Mouse (Mus musculus) thymus, adult 2 months (tissue): ENCODE data around the gene Camkk1. TPM values are rescaled to one million over a fixed set of nuclear protein-coding genes. Genes with fewer than 3 reads are reported as not detected.

Experiments used
- DNase-seq: peaks from one replicate; pipeline ENCODE4 v3.0.0; 2021
- H3K27ac ChIP-seq: fragments of 200-500 bp; 2 replicates; pipeline ENCODE4 v1.5.1; 2012; ENCODE audit warnings: low read length, control low read depth; ENCODE audit not compliant: control insufficient read depth, insufficient read depth
- H3K27me3 ChIP-seq: fragments of 200-500 bp; 2 replicates; pipeline ENCODE4 v1.6.1; 2012; ENCODE audit warnings: mild to moderate bottlenecking, low read length, moderate library complexity, mixed read lengths; ENCODE audit not compliant: control insufficient read depth, insufficient read depth
- H3K36me3 ChIP-seq: fragments of 200-500 bp; 2 replicates; pipeline ENCODE4 v1.6.1; 2012; ENCODE audit warnings: mild to moderate bottlenecking, low read length, moderate library complexity; ENCODE audit not compliant: control insufficient read depth, insufficient read depth
- H3K4me1 ChIP-seq: fragments of 200-500 bp; replicated peaks from 2 replicates; pipeline ENCODE4 v1.6.1; 2012; ENCODE audit warnings: low read length; ENCODE audit not compliant: control insufficient read depth, insufficient read depth
- H3K4me3 ChIP-seq: fragments of 200-500 bp; 2 replicates; pipeline ENCODE4 v1.5.1; 2012; ENCODE audit warnings: mild to moderate bottlenecking, low read length, control low read depth, moderate library complexity; ENCODE audit not compliant: control insufficient read depth, insufficient read depth
- CTCF ChIP-seq: fragments of 200-500 bp; IDR thresholded peaks from 2 replicates; pipeline ENCODE4 v1.5.1; 2012; ENCODE audit warnings: mild to moderate bottlenecking, control low read depth, low read length, moderate library complexity, borderline replicate concordance; ENCODE audit not compliant: control insufficient read depth, poor library complexity, insufficient read depth; ENCODE audit errors: extremely low read depth
- POLR2A ChIP-seq: fragments of 200-500 bp; IDR thresholded peaks from 2 replicates; pipeline ENCODE4 v1.6.1; 2012; ENCODE audit warnings: mild to moderate bottlenecking, low read length, control low read depth, moderate library complexity; ENCODE audit not compliant: control insufficient read depth, poor library complexity, insufficient read depth; ENCODE audit errors: extremely low read depth
- WGBS: fragments of 180-500 bp; shearing (Covaris S2); methylation state at CpG from one replicate; pipeline ENCODE4 v1.1.7; 2018; 5-methylcytosine and 5-hydroxymethylcytosine counted together
- polyA plus RNA-seq: library from polyadenylated mRNA; depleted of rRNA; stranded (reverse); fragments of >200 nt; gene quantifications from 2 replicates; pipeline ENCODE4 v1.2.3, GENCODE M21; 2012; rRNA removed

Gene Camkk1
- polyA plus RNA-seq, 1 experiment, result 40.0 TPM

GRCm38 (mm10) chr11:73090826-73091225 is 72.0 kb downstream of the Camkk1 start:
- H3K27ac ChIP-seq, result peak overlapping the region; percentile 41; the same call in 1 of the 2 replicates
- H3K4me3 ChIP-seq, result peak overlapping the region; percentile 17
- no peak for DNase-seq
- no peaks in the 10 kb centered on the region for H3K36me3 ChIP-seq
- TF ChIP-seq POLR2A, result no peak
- no peak for TF ChIP-seq CTCF
- WGBS, result 88% methylated on average over 2 of the region's 2 CpGs
- peaks cover 32% of the 10 kb centered on the region for H3K4me1 ChIP-seq
- H3K27me3 ChIP-seq, result no peaks in the 10 kb centered on the region

Other genes with a start within 250 kb of the Camkk1 start
- 3.6 and 4.8 TPM in 2 replicates for gene Cyb5d2, start 222.9 kb upstream of the Camkk1 start, polyA plus RNA-seq
- 52.8 and 54.0 TPM in 2 replicates for gene Zzef1, start 222.8 kb upstream of the Camkk1 start, polyA plus RNA-seq
- 478 and 539 TPM in 2 replicates for gene Atp2a3, start 57.8 kb upstream of the Camkk1 start, polyA plus RNA-seq
- gene P2rx1, start 19.9 kb upstream of the Camkk1 start, polyA plus RNA-seq, result 82.6 and 103 TPM in 2 replicates
- gene Ncbp3, start 28.8 kb downstream of the Camkk1 start, polyA plus RNA-seq, result 6.5 and 7.0 TPM in 2 replicates
- 24.1 and 24.6 TPM in 2 replicates for gene Itgae, start 71.6 kb downstream of the Camkk1 start, polyA plus RNA-seq
- 8.6 and 14.0 TPM in 2 replicates for gene Haspin, start 119.3 kb downstream of the Camkk1 start, polyA plus RNA-seq
- gene P2rx5, start 141.4 kb downstream of the Camkk1 start, polyA plus RNA-seq, result 1.9 and 2.0 TPM in 2 replicates
- gene Emc6, start 158.0 kb downstream of the Camkk1 start, polyA plus RNA-seq, result 58.6 and 64.9 TPM in 2 replicates
- 63.1 and 72.0 TPM in 2 replicates for gene Tax1bp3, start 158.1 kb downstream of the Camkk1 start, polyA plus RNA-seq
- 20.1 and 20.6 TPM in 2 replicates for gene Ctns, start 180.0 kb downstream of the Camkk1 start, polyA plus RNA-seq
- 3.7 and 4.0 TPM in 2 replicates for gene Shpk, start 180.5 kb downstream of the Camkk1 start, polyA plus RNA-seq
- gene Trpv1, start 215.3 kb downstream of the Camkk1 start, polyA plus RNA-seq, result 0.16 and 0.55 TPM in 2 replicates
- gene Trpv3, start 248.4 kb downstream of the Camkk1 start, polyA plus RNA-seq, result 0.15 and 0.19 TPM in 2 replicates